Mouse (Mus musculus): ENCODE measurements around the gene Cog5.

Gene Cog5

GRCm38 (mm10) chr12:31944405-31944804 is 289.7 kb downstream of the Cog5 start:
- no peak for DNase-seq

- DNase-seq: peak; percentile 31
These were observed 292.8 kb downstream of the Cog5 start for GRCm38 (mm10) chr12:31947476-31947875.

GRCm38 (mm10) chr12:31948101-31949000 is 293.7 kb downstream of the Cog5 start:
- DNase-seq: no peak

GRCm38 (mm10) chr12:31949193-31949741 is 294.6 kb downstream of the Cog5 start:
- DNase-seq: peak; percentile 89

GRCm38 (mm10) chr12:31949759-31950658 is 295.3 kb downstream of the Cog5 start, which contains the start of gene Hbp1:
Gene Hbp1 (minus strand): TSS chr12:31950535.
- DNase-seq: peak; percentile 100

- no peak for DNase-seq
These were observed 296.0 kb downstream of the Cog5 start for GRCm38 (mm10) chr12:31950659-31951031.

- DNase-seq: no peak
These were observed 301.2 kb downstream of the Cog5 start for GRCm38 (mm10) chr12:31955843-31956242.

GRCm38 (mm10) chr12:31964074-31964473 is 309.4 kb downstream of the Cog5 start:
- DNase-seq: no peak

- DNase-seq: no peak
These were observed 311.0 kb downstream of the Cog5 start for GRCm38 (mm10) chr12:31965517-31966212.

GRCm38 (mm10) chr12:31966405-31966804 is 311.7 kb downstream of the Cog5 start:
- no peak for DNase-seq

- DNase-seq: no peak
These were observed 312.9 kb downstream of the Cog5 start for GRCm38 (mm10) chr12:31967536-31967935.

GRCm38 (mm10) chr12:31969111-31969510 is 314.4 kb downstream of the Cog5 start:
- no peak for DNase-seq

- DNase-seq: no peak
These were observed 316.9 kb downstream of the Cog5 start for GRCm38 (mm10) chr12:31971547-31971946.

GRCm38 (mm10) chr12:31973473-31974172 is 319.0 kb downstream of the Cog5 start:
- peak; percentile 44 for DNase-seq

GRCm38 (mm10) chr12:31976544-31976943 is 321.9 kb downstream of the Cog5 start:
- DNase-seq: no peak

- DNase-seq: no peak
These were observed 323.0 kb downstream of the Cog5 start for GRCm38 (mm10) chr12:31977613-31978195.

GRCm38 (mm10) chr12:31983238-31983637 is 328.6 kb downstream of the Cog5 start:
- DNase-seq: peak; percentile 60

GRCm38 (mm10) chr12:31983769-31984168 is 329.1 kb downstream of the Cog5 start:
- no peak for DNase-seq

- no peak for DNase-seq
These were observed 329.5 kb downstream of the Cog5 start for GRCm38 (mm10) chr12:31984206-31984605.

GRCm38 (mm10) chr12:31984664-31985063 is 330.0 kb downstream of the Cog5 start:
- no peak for DNase-seq

GRCm38 (mm10) chr12:31985738-31986137 is 331.1 kb downstream of the Cog5 start:
- no peak for DNase-seq

- no peak for DNase-seq
These were observed 331.8 kb downstream of the Cog5 start for GRCm38 (mm10) chr12:31986463-31986862.
